Mouse (Mus musculus): ENCODE results near the gene Kdm2b.

GRCm38 (mm10) chr5:123015915-123016314, 26.3 kb upstream of the Kdm2b start:
- no peak for TF ChIP-seq CTCF (IDR thresholded peaks at IDR 0.05; ENCODE audit: control insufficient read depth, insufficient read depth, insufficient replicate concordance, low read depth, low read length)
- no peak for TF ChIP-seq POLR2A (IDR thresholded peaks at IDR 0.05; ENCODE audit: control insufficient read depth, low read depth, low read length)
